11 mouse cellular contexts compared by ENCODE assay signal in the genomic region with DNA sequence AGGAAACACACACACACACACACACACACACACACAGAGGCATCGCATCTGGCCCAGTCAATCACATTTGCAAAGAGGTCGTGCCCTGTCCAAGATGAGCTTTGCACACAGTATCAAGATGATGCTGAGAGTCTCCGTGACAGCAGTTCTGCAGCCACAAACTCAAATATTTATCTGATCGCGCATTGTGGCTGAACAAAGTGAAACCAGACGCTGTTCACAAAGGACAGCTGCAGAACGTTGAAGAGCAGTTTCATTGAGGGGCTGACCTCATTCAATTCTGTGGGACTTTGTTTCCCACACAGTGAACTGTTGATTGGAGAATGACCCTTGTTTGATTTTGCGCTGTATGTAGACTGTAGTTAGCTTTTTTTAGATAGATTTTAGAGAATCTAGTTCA.
DNase-seq lines count a peak whose midpoint lies in the region; ATAC-seq lines count a peak whose summit lies in the region.
"Had no signal": no experiment of that assay in that cellular context is flagged by ENCODE, and none has a peak within 500 bp of the region (broad histone marks: within the 10 kb centered on the region; RNA-seq: fewer than 3 reads in every experiment).

No protein-coding gene starts in this region.

- DNase-seq in heart, postnatal 25 days (ENCODE audit: low spot score), result no peak
- DNase-seq in lung, postnatal 10 days, result peak; percentile 18
- no peak for DNase-seq in lung, postnatal 14 days
- DNase-seq in c-Kit-positive CD71-positive TER-119-positive erythroid progenitor cells, embryonic 14.5 days (ENCODE audit: low spot score), result no peak
- DNase-seq in thymus, postnatal 25 days, result no peak
- DNase-seq: thymus, postnatal 36 days had no signal

- intact Hi-C loops in heart, postnatal 25 days (cut with DNase I), result no loop called here

- H3K27me3 ChIP-seq in heart, embryonic 14.5 days (ENCODE audit: control insufficient read depth, insufficient read depth, low read length), result no peaks in the 10 kb centered on the region
- H3K27me3 ChIP-seq in embryonic facial prominence, embryonic 13.5 days, result no peaks in the 10 kb centered on the region
- H3K27me3 ChIP-seq in stomach, embryonic 14.5 days (ENCODE audit: control insufficient read depth, insufficient read depth, low read length), result no peaks in the 10 kb centered on the region
- H3K27me3 ChIP-seq: hindbrain, embryonic 15.5 days had no signal

- no peak overlapping the region for H3K9ac ChIP-seq in heart, embryonic 14.5 days (ENCODE audit: low read length)
- H3K9ac ChIP-seq in embryonic facial prominence, embryonic 13.5 days, result no peak overlapping the region
- no peak overlapping the region for H3K9ac ChIP-seq in stomach, embryonic 14.5 days (replicated peaks; ENCODE audit: low read depth, low read length)
- H3K9ac ChIP-seq: hindbrain, embryonic 15.5 days had no signal

- H3K4me3 ChIP-seq in heart, embryonic 14.5 days (ENCODE audit: control insufficient read depth in 1 of 2, insufficient read depth in 1 of 2, low read depth in 1 of 2, low read length in 2 of 2), result no peak overlapping the region
- H3K4me3 ChIP-seq in embryonic facial prominence, embryonic 13.5 days, result peak overlapping the region; percentile 6; the same call in 1 of the 2 replicates
- H3K4me3 ChIP-seq in stomach, embryonic 14.5 days (ENCODE audit: low read depth, low read length), result no peak overlapping the region
- H3K4me3 ChIP-seq: hindbrain, embryonic 15.5 days had no signal

- H3K36me3 ChIP-seq in heart, embryonic 14.5 days (ENCODE audit: control insufficient read depth, insufficient read depth, low read length), result no peaks in the 10 kb centered on the region
- no peaks in the 10 kb centered on the region for H3K36me3 ChIP-seq in embryonic facial prominence, embryonic 13.5 days
- H3K36me3 ChIP-seq in stomach, embryonic 14.5 days (ENCODE audit: control insufficient read depth, insufficient read depth, low read length), result no peaks in the 10 kb centered on the region
- H3K36me3 ChIP-seq: hindbrain, embryonic 15.5 days had no signal

- no peak overlapping the region; a peak in 1 of 4 replicates for H3K27ac ChIP-seq in heart, embryonic 14.5 days (replicated peaks in 1 of 2; ENCODE audit: control insufficient read depth in 1 of 2, insufficient read depth in 1 of 2, low read depth in 2 of 2, low read length in 2 of 2)
- H3K27ac ChIP-seq in embryonic facial prominence, embryonic 13.5 days, result 0 out of 2 replicates have a peak overlapping the region, but pooled peaks have one; percentile 28
- H3K27ac ChIP-seq in stomach, embryonic 14.5 days (ENCODE audit: low read length), result 0 out of 2 replicates have a peak overlapping the region, but pooled peaks have one; percentile 12
- H3K27ac ChIP-seq: hindbrain, embryonic 15.5 days had no signal

- H3K9me3 ChIP-seq in heart, embryonic 14.5 days (ENCODE audit: control insufficient read depth, low read length), result no peaks in the 10 kb centered on the region
- no peaks in the 10 kb centered on the region for H3K9me3 ChIP-seq in embryonic facial prominence, embryonic 13.5 days
- H3K9me3 ChIP-seq in stomach, embryonic 14.5 days (ENCODE audit: control insufficient read depth, low read depth, low read length), result no peaks in the 10 kb centered on the region
- H3K9me3 ChIP-seq: hindbrain, embryonic 15.5 days had no signal

- peak overlapping the region; percentile 49 for H3K4me2 ChIP-seq in heart, embryonic 14.5 days (ENCODE audit: low read length)
- H3K4me2 ChIP-seq in embryonic facial prominence, embryonic 13.5 days, result peak overlapping the region; percentile 39
- no peak overlapping the region for H3K4me2 ChIP-seq in stomach, embryonic 14.5 days (replicated peaks; ENCODE audit: low read depth, low read length)
- H3K4me2 ChIP-seq: hindbrain, embryonic 15.5 days; liver, embryonic 11.5 days had no signal

- no peak for ATAC-seq in heart, embryonic 14.5 days (ENCODE audit: insufficient number of reproducible peaks, insufficient read depth, low FRiP score, low read depth)
- ATAC-seq in embryonic facial prominence, embryonic 13.5 days (ENCODE audit: insufficient number of reproducible peaks, insufficient read depth, low FRiP score, low TSS enrichment, low read depth), result no peak
- ATAC-seq in stomach, embryonic 14.5 days (ENCODE audit: insufficient number of reproducible peaks, insufficient read depth, low FRiP score, low read depth), result no peak

- H3K4me1 ChIP-seq in heart, embryonic 14.5 days (ENCODE audit: control insufficient read depth in 2 of 2, insufficient read depth in 2 of 2, low read length in 2 of 2), result peaks cover 4 to 6% of the 10 kb centered on the region in 2 experiments; a peak in 2 of 4 replicates
- H3K4me1 ChIP-seq in embryonic facial prominence, embryonic 13.5 days, result peaks cover 11% of the 10 kb centered on the region
- H3K4me1 ChIP-seq in stomach, embryonic 14.5 days (ENCODE audit: control insufficient read depth, insufficient read depth, low read length), result no peaks in the 10 kb centered on the region
- H3K4me1 ChIP-seq: hindbrain, embryonic 15.5 days had no signal

- 34% methylated on average over 8 of the region's 8 CpGs for WGBS in heart, embryonic 14.5 days
- WGBS in embryonic facial prominence, embryonic 13.5 days, result 25% methylated on average over 8 of the region's 8 CpGs
- WGBS in stomach, embryonic 14.5 days, result 17% methylated on average over 8 of the region's 8 CpGs

Comparison
In these comparisons a context has a peak if more than half of its experiments do, and no peak if none do; other contexts are left out.
1. H3K27ac ChIP-seq: peak in embryonic facial prominence, embryonic 13.5 days (single experiment) and stomach, embryonic 14.5 days (single experiment); none in heart, embryonic 14.5 days (0 of 2).